Mouse (Mus musculus) left cerebral cortex, adult 6 months (tissue): Measurements from ENCODE around the gene Fbxl21. TPM values are rescaled to one million over a fixed set of nuclear protein-coding genes. Genes with fewer than 3 reads are reported as not detected.

Experiments used
- long read RNA-seq, 2 experiments: library from polyadenylated mRNA; unstranded; transcript quantifications; one replicate each; pipeline ENCODE4 v2.0.0; 2019 to 2020
- polyA plus RNA-seq: library from polyadenylated mRNA; unstranded; fragments of <200 nt; fragmentation: Nextera tagmentation; gene quantifications from 2 replicates; pipeline ENCODE4 v1.2.3, GENCODE M21; 2021

The Fbxl21 gene
- 5.3 and 5.6 TPM in 2 replicates for polyA plus RNA-seq
- long read RNA-seq, experiment 1, transcript Fbxl21-201 (7 exons, 1,965 nt), result major isoform, 8 of 10 reads
- long read RNA-seq, experiment 1, partial matches to known transcripts, result 0 of 10 reads
- long read RNA-seq, experiment 1, other reads (novel, unspliced or antisense), result 0 of 10 reads
- long read RNA-seq, experiment 2, partial matches to known transcripts, result 0 of 4 reads
- long read RNA-seq, experiment 2, other reads (novel, unspliced or antisense), result 0 of 4 reads

DNA sequence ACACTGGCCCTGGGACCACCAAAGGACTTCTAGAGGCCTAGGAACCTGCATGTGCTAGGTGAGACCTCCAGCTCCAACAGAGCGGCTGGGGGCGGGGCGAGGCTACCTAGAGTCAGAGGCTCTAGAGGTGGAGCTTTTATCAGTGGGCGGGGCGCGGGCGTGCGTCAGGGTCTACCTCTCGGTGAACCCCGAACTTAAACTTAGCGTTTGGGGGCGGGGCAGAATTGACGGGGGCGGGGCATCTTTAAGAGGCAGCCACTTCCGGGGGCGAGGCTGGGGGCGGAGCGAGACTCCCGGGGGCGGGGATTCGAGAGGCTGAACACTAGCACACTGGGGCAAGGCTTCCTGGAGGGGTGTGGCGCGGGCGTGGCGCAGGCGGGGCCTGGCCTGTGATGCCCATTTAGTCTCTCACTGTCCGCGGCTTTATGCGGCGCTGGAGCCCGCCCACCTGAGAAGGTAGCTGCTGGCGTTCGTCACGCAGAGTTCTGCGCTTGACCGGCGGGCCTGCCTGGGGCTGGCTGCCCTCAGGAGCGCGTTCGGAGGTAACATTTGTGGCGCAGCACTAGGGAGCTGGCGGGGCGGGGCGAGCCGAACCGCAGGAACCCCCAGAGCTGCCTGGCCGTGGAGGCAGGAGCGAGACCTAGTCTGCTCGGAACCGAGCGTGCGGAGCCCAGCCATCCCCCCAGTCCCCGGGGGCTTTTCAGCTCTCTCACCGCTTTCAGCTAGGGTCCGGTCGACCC is at the start of gene Fbxl21:
TSS of gene Fbxl21 (plus strand) at position 392 of the 740 bp plus-strand sequence.

DNA sequence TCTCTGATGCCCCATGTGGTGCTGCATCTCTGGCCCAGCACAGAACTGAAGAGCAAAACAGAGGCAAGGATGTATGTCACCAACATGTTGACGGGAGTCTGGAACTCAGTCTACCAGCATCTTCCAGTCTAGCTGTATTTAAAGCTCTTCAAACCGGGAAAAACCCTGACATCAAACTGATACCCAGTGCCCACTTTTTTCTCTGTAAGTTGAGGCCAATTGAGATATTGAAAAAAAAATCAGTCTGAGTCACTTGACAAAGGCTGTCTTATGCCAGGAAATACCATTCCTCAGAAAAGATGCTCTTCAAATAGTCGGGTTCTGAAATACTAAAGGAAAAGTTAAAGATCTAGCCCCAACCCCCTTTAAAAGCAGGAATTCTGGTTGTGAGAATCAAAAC is 40.1 kb upstream of the Fbxl21 start, which contains the start of gene Il9:
TSS of gene Il9 (minus strand) at position 101 of the 400 bp plus-strand sequence.

DNA sequence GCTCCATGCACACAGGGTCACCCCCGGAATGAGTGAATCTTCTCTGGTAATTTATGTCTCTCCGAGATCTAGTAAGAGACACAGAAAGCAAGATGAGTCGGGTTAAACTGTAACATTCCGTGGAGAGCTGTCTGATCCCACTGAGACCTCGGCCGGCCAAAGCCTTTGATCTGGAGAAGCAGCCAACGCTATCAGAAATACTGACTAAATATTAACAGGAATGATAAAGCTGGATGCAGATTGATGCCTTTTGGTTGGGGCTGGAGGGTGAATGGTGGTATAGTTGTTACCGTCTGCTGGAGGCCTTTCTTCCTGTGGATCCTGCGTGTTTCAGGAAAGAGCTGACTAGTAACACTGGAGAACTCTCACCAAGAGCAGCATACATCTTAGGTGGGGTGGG is 26.1 kb downstream of the Fbxl21 start, which contains the start of gene Lect2:
TSS of gene Lect2 (minus strand) at position 102 of the 400 bp plus-strand sequence.

Other genes starting within 250 kb of the Fbxl21 start
- gene Cxcl14, start 225.9 kb upstream of the Fbxl21 start, polyA plus RNA-seq, result 44.6 and 115 TPM in 2 replicates
- gene Gm3045, start 95.9 kb upstream of the Fbxl21 start, polyA plus RNA-seq, result 0.08 TPM in 1 of 2 replicates, not detected in the other
- gene Slc25a48, start 84.1 kb upstream of the Fbxl21 start, polyA plus RNA-seq, result 0.26 TPM in 1 of 2 replicates, not detected in the other
- gene Il9, start 40.2 kb upstream of the Fbxl21 start, polyA plus RNA-seq, result not detected in 2 replicates
- not detected in 2 replicates for gene Lect2, start 26.0 kb downstream of the Fbxl21 start, polyA plus RNA-seq
- 2.1 TPM in 2 replicates for gene Tgfbi, start 87.1 kb downstream of the Fbxl21 start, polyA plus RNA-seq
- gene Smad5, start 180.5 kb downstream of the Fbxl21 start, polyA plus RNA-seq, result 2.6 and 6.4 TPM in 2 replicates
- gene Gm45623, start 231.4 kb downstream of the Fbxl21 start, polyA plus RNA-seq, result 1.7 and 2.6 TPM in 2 replicates